Mouse (Mus musculus): ENCODE measurements around the gene R3hdm4. TPM values are rescaled to one million over a fixed set of nuclear protein-coding genes. Genes with fewer than 3 reads are reported as not detected.
"Not testable (repeated sequence)": the region's sequence is repeated elsewhere in the genome, so short reads cannot be mapped to it uniquely, and the experiment has no call there.

R3hdm4 gene
- total RNA-seq, 2 experiments from 2014 or later, result 92.0 to 107 TPM

DNA sequence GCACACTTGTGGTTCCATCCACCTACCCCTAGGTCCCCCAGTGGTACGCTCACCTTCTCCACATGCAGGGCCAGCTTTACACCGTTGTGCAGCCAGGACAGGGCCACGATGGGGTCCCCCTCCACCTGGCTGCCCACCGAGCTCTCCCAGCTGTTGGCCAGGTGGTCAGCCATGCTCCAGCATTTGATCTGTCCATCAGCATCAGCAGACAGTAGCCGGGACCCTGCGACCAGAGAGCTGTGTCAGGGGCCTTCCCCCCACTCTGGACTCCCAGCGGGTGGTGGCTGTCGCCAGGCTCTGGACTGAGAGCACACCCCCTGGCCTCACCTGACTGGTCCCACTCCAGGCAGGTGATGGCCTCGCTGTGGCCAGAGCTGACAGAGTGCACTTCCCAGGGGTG, 14.3 kb downstream of the R3hdm4 start:
- DNase-seq (ENCODE audit: low spot score in 2 of 2), result no peak

DNA sequence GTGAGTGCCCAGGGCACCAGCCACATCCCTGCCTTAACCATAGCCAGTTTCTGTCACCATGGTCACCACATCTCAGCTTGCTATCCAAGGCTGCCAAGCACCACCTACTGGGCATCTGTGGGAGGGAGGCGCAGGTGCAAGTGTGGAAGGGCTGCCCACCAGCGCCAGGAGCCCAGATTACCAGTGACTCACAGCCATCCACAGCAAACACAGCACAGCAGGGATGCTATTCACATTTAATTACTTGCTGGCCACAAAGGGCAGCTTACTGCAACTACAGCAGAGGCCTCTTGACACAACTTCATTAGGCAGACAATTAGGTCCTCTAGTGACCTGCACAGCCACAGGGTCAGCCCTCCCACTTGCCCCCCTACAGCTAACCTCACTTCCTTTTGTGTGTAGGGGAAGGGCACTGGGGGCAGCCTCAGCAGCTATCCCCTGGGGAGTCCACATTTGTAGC, 20.0 kb downstream of the R3hdm4 start:
- DNase-seq (ENCODE audit: low spot score in 2 of 2), result no peak

DNA sequence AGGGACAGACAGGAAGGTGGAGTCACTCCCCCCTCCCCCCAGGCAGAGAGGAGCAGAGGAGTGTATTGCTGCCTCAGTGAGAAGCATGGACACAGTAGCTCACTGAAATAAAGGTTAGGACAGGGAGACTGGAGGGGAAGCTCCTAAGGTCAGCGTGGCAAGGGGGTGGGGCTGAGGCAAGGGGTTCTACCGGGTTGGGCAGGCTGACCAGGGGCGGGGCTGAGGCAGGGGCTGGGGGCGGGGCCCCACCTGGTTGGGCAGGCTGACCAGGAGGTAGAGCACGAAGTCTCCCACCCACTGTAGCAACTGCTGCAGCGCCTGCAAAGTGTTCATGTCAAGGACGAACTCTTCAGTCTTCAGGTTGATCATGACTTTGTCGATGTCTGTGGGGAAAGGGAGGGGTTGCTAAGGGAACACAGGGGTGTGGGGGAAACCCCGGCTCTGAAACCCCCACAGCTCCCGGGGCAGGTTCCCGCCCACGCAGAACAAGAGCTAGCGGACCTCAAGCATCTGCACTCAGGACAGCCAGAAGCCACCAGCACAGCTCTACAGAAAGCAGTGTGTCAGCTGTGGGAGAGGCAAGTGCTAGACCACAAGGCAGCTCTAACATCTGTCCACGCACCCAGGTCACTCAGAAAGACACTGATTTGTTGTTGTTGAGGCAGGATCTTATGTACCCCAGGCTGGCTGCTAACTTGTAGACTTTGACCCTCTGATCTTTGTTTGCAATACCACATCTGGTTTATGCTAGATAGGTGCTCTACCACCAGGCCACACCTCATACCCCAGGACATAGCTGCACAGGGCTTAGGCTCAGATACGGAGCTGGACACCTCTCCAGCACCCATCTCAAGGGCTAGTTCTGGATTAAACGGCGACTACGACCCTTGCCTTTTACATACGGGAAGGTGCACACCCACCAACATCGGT, 23.4 kb downstream of the R3hdm4 start:
- no peak for DNase-seq (ENCODE audit: low spot score in 2 of 2)

DNA sequence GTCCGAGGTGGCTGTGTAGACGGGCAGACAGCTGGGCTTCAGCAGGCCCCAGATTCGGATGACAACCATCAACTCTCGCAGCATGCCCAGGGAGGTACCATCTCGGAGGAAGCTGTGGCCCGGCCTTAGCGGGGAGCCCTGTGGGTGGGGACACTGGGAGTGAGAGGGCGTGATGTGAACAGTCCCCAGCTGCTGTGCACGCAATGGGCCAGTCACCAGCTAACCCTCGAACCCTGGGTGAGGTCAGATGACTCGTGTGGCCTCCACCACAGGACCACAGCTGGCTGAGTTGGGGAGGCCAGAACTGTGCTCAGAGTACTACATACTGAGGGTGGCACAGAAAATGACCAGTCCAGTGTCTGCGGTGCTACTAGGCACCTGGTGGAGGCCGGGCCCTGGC, 24.2 kb downstream of the R3hdm4 start:
- no peak for DNase-seq (ENCODE audit: low spot score in 2 of 2)

DNA sequence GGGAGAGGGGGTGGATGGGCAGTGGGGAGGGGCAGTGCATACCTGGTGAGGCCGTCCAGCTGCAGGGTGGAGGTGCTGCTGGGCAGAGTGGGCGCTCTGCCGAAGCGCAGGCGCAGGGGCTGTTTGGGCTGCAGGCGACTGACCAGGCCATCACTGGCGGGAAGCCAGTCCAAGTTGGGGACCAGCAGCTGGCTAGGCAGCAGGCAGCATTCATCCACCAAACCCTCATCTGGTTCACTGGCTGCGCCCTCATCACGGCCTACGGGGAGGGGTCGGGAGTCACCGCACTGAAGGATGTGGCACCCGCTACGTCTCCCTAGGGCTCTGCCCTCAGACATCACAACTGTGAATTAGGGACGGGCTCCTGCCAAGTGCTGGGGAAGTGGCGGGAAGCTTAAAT, 24.7 kb downstream of the R3hdm4 start:
- no peak for DNase-seq (ENCODE audit: low spot score in 2 of 2)

DNA sequence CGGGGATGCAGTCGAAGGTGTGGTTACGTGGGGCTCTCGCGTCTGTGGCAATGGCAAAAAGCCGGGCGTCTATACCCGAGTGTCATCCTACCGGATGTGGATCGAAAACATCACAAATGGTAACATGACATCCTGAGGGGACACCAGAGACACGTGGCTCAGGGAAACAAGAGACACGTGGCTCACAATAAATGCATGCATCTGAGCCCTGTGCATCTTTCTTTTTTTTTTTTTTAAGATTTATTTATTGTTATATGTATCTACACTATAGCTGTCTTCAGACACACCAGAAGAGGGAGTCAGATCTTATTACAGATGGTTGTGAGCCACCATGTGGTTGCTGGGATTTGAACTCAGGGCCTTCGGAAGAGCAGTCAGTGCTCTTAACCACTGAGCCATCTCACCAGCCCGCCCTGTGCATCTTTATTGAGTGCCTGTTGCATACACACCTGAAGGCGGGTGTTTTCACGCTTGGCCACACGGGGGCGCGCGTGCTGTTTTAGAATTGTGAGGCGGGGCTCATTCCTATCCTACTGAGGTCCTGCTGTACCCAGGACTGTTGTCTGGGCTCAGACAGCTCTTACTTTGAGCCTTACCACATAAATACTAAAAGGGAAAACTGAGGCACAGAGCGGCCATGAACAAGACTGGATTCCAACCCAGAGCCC, 28.4 kb downstream of the R3hdm4 start:
- DNase-seq (ENCODE audit: low spot score in 2 of 2), result peak; percentile 82 to 87

DNA sequence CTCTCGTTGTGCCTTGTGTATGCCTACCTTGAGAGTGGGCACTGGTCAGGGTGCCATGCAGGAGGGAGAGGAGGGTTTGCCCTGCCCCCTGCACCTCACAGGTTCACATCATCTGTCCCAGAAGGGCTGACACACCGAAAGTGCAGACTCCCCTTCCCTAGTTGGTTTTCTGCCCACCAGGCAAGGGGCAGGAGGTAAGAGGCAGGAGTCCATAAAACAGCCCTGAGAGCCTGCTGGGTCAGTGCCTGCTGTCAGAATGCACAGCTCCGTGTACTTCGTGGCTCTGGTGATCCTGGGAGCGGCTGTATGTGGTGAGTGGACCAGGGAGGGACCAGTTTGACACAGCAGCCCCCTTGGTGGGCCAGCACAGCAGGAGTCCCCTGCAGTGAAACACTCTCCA, 30.3 kb downstream of the R3hdm4 start, which contains the start of gene Cfd:
Gene Cfd (plus strand): TSS at position 184 of the 400 bp plus-strand sequence.
- DNase-seq (ENCODE audit: low spot score in 2 of 2), result no peak

DNA sequence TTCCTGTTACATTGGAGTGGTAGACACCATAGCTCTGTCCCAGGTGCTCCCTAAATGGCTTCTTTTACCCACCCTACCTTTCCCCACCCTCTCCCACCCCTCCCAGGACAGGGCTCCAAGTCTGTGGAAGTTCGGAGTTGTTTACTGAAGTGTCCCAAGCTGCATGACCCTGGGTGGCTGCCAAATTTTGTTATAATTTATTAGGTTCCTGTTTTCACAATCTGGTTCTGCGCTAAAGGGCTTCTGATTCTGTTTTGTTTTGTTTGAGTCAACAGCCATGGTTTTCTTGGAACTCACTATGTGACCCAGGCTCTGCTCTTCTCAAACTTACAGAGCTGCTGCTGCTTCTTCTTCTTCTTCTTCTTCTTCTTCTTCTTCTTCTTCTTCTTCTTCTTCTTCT, 31.6 kb downstream of the R3hdm4 start:
- DNase-seq (ENCODE audit: low spot score in 2 of 2), result no peak

DNA sequence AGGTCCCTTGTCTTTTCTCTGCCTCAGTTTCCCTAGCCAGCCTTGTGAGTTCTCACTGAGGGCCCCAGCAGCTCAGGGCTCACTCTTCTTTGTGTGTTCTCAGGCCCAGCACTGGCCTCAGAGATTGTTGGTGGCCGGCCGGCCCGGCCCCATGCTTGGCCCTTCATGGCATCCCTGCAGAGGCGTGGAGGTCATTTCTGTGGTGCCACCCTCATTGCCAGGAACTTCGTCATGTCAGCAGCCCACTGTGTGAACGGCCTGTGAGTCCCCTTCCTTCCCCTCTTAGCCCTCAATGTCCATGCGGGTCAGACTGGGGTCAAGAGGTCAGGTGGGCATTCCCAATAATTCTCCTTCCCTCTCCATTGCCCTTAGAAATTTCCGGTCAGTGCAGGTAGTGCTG, 34.4 kb downstream of the R3hdm4 start:
- no peak for DNase-seq (ENCODE audit: low spot score in 2 of 2)

DNA sequence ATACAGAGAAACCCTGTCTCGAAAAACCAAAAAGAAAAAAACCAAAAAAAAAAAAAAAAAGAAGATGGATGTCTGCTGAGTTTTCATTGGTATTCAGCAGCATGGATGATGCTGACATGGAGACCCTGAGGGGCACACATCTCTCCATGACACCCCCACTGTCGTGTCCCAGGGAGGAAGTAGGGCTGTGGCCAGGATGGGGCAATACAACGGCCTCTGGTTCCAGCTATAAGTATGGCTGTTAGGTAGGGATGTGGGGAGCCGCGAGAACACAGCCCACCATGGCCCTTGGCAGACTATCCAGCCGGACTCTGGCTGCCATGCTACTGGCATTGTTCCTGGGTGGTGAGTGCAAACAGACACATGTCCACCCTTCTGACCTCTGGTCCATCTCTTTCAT, 35.0 kb downstream of the R3hdm4 start, which contains the start of gene Elane:
Gene Elane (plus strand): TSS at position 194 of the 400 bp plus-strand sequence.
- DNase-seq (ENCODE audit: low spot score in 2 of 2), result no peak

DNA sequence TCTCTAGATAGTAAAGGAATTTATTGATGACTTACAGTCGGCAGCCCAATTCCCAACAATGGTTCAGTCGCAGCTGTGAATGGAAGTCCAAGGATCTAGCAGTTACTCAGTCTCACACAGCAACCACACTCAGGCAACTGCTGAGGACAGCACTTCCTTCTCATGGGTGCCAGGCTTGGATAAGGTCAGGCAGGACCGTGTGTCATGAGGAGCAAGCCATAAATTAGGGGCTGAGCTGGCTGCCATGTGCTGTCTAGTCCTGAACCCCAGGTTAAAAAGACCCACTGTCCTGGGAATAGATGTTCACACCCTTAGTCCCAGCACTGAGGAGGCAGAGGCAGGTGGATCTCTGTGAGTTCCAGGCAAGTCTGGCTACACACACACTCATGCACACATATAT, 36.1 kb downstream of the R3hdm4 start:
- DNase-seq (ENCODE audit: low spot score in 2 of 2), result not testable (repeated sequence)

DNA sequence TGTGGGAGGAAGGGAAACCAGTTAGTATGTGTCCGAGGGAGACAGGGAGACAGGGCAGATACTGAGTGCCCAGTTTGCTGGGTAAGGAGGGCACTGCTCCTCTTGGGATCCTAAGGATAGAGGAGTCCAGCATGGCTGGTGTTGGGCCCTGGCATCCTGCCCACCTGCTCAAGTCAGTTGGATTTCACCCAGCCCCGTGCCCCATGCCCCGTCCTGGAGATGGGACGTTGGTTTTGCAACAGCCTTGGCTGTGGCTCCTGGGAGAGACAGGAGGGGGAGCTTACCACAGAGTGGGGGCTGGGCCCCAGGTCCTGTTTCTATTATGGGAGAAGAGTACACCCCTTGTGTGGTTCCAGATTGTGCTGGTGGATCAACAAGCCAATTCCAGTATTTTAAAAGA, 36.6 kb downstream of the R3hdm4 start:
- DNase-seq (ENCODE audit: low spot score in 2 of 2), result peak; percentile 54 to 65

DNA sequence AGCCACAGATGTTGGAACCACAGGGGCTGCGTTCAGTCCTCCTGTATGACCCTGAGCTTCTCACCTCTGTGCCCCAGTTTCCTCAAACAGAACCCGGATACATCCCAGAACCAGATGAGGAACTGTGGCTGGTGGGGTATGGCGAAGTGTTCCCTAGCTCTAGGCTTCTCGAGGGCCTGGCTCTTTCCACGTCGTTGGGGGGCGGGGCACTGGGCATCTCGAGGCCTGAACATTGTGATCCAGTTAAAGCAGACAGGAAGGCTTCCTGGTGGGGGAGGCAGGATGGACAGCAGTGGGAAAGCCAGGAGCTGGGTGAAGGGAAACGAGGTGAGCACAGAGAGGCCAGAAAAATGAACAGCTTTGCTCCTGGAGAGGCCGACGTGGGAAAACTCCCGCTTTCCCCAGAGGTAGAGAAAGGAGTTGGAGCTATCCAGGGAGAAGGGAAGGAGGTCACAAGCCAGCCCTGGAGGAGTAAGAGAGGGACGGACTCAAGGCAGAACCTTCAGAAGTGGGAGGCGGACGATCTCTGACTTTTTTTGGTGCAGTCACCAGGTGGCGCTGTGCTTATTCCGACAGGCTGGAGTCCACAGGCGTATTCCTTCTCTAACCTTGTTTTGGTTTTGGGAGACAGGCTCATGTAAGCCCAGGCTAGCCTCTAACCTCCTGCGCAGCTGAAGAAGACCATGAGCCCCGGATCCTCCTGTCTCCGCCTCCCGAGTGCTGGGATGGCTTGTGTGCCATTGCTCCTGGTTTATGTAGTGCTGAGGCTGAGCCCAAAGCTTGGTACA, 37.5 kb downstream of the R3hdm4 start:
- DNase-seq (ENCODE audit: low spot score in 2 of 2), result peak; percentile 79 to 83

DNA sequence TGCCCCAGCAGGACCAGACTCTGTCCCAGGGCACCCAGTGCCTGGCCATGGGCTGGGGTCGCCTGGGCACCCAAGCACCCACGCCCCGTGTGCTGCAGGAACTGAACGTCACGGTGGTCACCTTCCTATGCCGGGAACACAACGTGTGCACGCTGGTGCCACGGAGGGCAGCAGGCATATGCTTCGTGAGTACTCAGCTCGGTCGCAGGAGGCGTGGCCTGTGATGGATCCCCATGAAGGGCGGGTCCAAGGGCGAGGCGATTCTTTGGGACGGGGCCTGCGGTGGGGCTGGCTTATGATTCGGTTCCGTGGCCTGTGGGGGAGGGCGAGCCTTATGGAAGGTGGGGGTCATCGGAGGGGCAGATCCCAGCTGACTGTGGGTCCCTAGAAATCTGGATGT, 39.0 kb downstream of the R3hdm4 start:
- no peak for DNase-seq (ENCODE audit: low spot score in 2 of 2)

DNA sequence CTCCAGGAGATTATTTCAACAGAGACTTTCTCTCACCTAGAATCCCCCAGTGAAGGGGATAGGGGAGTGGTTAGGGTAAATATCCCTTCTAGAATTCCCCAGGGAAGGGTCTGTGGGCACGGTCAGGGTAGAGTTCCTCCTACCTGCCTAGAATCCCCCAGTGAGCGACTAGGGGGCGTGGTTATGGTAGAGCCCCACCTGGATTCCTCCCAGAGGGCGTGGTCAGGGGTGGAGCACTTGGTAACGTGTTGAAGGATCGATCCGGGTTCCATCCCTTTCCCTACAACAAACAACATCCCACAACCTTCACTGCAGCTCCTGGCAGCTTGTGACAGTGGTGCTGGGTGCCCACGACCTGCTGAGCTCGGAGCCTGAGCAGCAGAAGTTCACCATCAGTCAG, 40.3 kb downstream of the R3hdm4 start:
- DNase-seq (ENCODE audit: low spot score in 2 of 2), result no peak

DNA sequence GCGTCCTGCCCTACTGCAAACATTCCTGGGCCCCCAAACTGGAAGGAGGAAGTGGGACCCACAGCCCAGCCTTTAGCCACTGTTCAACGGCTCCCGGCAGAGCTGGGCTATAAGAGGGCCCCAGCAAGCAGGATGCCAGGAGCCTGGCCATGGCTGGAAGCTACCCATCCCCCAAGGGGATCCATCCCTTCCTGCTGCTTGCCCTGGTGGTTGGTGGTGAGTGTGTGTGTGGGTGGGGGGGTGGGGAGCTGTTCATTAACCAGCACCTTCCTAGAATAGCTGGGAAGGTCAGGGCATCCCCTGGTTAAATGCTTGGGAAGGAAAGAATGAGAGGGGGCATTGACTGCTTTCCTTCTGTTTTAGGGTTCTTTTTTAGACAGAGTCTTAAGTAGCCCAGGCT, 41.5 kb downstream of the R3hdm4 start:
- DNase-seq (ENCODE audit: low spot score in 2 of 2), result no peak

DNA sequence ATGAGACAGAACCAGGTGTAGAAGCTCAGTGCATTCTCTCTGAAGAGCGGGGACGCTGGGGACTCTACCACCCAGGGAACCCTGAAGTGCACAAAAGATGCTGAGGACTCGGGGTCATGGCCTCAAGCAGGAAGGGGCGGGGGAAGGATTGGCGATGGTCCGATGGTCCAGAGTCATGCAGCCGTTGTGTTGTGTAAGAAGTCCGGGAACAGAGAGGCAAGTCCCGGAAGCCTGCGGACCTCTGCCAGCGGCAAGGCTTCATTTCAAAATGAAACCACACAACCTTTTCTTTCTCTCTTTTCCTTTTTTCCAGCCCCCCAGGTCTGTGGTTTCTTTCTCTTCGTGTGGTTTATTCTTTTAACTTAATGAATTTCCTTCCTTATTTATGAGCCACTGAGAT, 43.3 kb downstream of the R3hdm4 start:
- no peak for DNase-seq (ENCODE audit: low spot score in 2 of 2)

DNA sequence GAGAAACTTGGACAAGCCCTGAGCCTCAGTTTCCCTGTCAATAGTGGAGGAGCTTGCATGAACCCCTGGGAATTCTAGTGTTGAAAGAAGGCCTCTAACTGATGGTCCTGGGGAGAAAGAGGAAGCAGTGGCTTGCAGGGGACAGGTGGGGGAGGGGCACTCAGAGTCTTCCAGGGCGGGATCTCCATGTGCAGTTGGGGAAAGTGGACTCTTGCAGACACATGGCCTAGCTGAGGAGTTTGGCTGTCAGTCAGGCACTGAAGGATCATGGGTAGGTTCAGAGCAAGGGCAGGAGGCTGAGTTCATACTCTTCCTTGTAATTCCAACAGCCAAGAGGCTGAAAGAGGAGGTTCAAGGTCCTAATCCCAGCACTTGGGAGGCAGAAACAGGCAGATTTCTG, 43.8 kb downstream of the R3hdm4 start:
- no peak for DNase-seq (ENCODE audit: low spot score in 2 of 2)

DNA sequence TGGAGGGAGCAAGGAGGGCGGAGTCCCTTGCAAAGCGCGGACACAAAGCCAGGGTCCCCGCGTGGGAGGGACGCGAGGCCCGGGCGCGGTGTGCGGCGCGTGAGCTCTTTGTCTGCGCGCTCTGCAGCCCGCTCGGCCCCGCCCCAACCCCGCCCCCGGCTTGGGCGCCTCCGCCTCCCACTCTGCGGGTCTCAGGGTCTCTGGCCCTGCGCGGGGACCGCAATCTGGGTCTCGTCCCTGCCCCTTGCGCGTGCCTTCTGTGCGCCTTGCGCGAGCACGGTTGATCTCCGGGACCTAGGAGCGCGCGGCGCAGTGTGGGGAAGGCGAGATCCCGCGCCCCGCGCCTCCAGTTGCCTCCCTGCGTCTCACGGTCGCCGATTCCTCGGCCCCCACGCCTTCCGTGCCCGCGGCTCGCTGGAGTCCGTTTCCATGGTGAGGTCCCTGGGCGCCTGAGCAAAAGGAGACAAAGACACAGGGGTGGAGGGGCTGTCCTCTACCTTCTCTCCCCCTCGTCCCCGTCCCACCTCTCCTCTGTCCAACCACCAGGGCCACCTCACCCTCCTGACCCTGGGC, 46.6 kb downstream of the R3hdm4 start, which contains the start of the genes Prtn3 and Plppr3:
Gene Prtn3 (plus strand): TSS at position 187 of the 573 bp plus-strand sequence.
Gene Plppr3 (minus strand): TSS at position 345 of the 573 bp plus-strand sequence.
- no peak for DNase-seq (ENCODE audit: low spot score in 2 of 2)

DNA sequence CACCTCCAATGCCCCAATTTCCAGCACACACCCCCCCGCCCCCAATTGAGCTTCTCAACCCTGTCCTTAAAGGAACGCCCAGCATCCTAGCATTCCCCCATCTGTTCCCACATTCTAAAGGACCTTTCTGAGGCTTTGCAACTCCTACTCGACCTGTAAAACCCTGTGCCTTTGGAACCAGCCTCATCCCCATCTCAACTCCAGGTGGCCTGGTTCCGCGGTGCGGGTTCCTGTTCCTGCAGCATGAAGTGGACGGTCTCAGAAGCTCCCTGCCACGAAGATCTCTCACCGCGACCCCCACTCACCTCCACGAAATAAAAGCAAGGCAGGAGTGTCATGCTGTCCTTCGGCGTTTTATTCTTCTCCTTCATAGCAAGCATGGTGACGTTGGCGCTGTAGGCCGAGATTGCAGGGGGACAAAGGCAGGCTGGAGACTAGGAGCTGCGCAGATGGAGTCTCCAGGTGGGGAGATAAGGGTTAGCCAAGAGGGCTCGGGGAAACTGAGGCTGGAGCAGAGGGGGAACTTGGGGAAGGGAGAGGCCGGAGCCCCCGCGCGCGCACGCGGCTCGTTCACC, 47.2 kb downstream of the R3hdm4 start:
- no peak for DNase-seq (ENCODE audit: low spot score in 2 of 2)
